Mouse (Mus musculus) cerebellum, postnatal 25 days (tissue): ENCODE results near the gene Cdh18.
"Not testable (repeated sequence)": the region's sequence is repeated elsewhere in the genome, so short reads cannot be mapped to it uniquely, and the experiment has no call there.

ENCODE experiments used
- DNase-seq, 2 experiments: peaks; one replicate each; pipeline ENCODE4 v3.0.0; 2021; ENCODE audit warnings: mixed read lengths in 2 of 2

The Cdh18 gene

GRCm38 (mm10) chr15:22969424-22969823 lies 420.6 kb downstream of the Cdh18 start:
- DNase-seq = no peak

DNA sequence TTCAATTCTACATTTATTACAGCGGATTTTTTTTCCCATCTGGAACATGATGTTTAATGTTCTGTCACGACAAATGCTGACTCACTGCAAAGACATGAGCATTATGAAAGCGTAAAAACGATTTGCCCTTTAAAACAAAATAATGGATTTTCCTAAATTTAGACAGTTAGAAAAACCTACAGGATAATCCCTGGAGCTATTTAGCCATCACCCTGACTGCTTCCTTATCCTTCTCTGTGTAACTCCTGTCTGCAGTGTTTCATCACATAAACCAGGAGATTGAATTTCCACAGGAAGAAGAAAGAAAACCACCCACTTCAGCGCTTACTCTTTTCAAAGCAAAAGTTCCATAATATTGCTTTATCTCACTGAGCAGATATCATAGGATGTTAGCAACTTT lies 431.3 kb downstream of the Cdh18 start:
- DNase-seq = no peak

DNA sequence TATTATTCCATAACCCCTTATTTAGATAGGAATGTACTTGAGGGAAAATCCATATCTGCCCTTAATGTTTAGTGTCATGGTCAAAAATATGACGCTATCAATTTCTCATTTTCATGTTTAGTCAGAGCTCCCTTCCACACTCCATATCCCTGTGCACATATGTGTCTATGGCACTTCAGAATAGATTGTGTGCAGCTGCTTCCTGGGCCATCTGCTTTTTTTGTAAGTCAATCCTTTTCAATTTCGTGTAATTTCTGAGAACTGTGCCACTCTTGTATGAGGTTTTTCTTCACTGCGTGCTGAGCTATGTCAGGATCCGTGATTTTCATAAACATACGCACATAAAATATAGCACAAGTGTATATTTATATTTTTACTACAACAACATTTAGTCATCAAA lies 435.8 kb downstream of the Cdh18 start:
- no peak for DNase-seq

DNA sequence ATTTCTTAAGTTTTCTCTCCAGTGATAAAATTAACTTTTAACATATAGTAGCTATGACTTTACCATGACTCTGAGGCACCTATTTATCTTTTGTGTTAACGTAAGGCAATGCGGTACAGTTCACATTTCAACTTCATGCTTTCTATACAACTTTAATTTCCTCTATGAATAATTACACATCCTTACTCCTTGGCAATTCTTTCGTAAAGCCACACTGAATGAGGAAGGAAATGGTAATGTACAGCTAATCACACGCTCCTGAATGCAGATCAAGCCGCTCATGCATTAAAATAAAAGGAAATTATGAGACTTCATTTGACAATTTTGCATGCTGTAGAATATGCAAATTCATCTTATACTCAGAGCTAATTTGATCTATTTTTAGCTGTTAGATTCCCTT lies 467.9 kb downstream of the Cdh18 start:
- no peak for DNase-seq

- no peak for DNase-seq
These were observed 472.3 kb downstream of the Cdh18 start for GRCm38 (mm10) chr15:23021151-23021550.

DNA sequence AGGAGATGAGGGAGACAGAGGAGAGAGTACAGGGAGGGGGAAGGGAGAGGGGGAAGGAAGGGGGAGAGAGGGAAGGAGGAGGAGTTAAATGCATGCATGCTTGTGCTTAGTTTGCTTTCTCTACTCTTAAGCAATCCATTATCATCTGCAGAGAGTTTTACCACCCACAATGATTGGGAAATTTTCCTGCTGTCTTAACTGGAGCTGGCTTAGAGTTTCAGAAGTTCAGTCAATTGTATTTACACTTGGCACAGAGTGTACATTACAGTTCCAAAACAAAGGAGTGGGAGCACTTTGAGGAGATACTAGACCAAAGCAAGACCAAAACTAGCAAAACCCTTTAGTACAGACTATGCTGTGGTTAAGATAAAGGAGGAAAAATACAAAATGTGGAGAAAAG lies 473.8 kb downstream of the Cdh18 start:
- DNase-seq = no peak

GRCm38 (mm10) chr15:23035551-23036207 lies 486.9 kb downstream of the Cdh18 start:
- DNase-seq = peak in 1 of 2 experiments; percentile 69

DNA sequence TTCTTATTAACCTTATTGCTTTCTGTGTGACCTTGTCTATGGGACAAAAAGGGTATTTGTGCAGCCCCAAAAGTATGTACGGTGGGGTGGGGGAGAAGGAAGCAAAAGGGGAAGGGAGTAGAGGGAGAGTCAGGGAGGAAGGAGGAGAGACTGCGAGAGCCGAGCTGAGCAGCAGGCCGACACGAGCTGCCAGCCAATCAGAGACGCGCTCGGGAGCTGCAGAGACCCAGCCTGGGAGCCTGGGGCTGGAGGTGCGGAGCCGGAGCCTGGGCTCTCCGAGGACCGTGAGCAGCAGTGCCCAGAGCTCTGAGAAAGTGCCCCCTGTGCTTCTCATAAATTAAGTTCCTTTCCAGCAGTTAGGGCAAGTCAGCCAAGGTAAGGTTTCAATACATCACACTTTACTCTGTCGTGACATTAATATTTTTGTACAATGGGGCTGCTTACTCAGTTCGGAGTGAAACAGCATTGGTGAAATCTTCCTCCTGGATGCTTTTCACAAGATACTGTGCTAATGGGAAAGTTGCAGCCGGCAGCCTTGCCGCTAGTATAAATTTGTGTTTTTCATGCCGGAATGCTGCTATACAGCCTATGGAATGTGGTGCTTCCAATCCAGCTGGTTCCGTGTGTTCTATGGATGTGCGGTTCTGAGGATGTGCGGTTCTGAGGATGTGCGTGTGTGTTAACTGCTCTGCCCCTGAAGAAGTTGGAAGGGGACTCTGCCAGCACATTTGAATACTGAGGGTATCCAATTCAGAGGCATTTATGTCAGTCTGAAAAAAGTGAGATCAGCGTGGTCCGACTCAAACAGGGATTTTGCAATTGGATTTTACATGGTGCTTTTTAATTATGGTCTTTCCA lies 487.6 kb downstream of the Cdh18 start:
- peak; percentile 92 to 94 for DNase-seq

DNA sequence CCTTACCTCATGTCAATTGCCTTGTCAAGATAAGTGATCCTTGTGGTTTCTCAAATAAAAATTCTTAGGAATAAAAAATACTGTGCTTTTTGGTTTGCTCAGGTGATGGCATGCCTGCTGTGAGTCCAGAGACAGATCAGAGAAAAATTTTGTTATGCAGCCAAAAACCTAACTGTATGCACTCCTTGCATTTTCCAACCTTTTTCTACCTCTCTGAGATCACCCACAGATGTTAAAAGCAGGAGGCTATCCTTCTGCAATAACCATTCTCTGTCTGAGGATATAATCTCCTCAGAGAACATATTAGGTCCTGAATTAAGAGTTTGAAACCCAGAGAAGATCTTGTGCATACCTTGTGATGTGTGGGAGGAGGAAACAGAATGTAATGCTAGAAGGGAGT lies 488.7 kb downstream of the Cdh18 start:
- peak; percentile 26 to 30 for DNase-seq

DNA sequence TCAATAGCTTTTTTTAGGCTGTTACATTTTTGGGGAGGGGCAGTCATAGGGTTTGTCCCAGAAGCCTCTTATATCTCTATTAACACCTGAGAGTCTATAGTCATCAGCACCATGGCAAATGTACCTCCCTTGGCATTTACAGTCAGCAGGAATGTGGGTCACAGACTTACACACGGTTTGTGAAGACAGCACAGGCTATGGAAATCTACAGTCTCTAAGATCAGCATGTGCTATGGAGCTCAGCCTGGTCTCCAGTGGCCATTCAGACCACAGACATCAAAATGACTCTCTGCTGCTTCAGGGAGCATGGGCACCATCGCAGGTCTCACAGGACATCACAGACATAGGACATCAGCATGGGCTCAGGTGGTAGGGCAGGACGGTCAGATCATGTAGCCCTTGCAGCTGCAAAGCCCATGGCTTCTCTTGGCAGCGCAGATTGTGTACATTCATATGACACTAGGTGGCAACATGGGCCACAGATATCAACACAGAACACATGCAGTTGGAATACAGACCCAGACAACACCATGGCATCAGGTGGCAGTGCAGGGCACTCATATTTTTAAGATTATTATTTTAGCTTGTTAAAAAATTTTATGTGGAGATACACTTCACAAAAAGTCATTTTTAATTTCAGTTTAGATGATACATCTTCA lies 497.4 kb downstream of the Cdh18 start:
- DNase-seq = peak; percentile 50 to 61

GRCm38 (mm10) chr15:23052006-23052405 lies 503.2 kb downstream of the Cdh18 start:
- DNase-seq = peak; percentile 26 to 41

GRCm38 (mm10) chr15:23085326-23085725 lies 536.5 kb downstream of the Cdh18 start:
- DNase-seq = not testable (repeated sequence)

DNA sequence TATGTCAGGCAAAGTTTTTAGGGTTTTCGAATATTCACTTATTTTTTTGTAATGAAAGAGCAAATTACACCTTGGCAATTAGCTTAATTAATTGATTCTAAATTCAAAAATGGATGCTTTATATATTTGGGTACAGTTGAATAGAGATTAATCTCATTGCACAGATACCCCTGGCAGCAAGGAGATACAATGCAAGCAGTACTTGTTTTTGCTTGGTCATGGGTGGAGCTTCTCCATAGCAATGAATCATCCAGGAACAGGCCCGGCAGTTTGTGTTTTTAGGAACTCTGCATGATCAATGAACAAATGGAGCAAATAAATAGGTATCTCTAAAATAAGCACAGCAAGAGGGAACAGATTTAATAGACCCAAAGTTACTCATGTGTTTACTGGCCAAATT lies 538.7 kb downstream of the Cdh18 start:
- DNase-seq = no peak

GRCm38 (mm10) chr15:23096601-23097000 lies 547.8 kb downstream of the Cdh18 start:
- no peak for DNase-seq

DNA sequence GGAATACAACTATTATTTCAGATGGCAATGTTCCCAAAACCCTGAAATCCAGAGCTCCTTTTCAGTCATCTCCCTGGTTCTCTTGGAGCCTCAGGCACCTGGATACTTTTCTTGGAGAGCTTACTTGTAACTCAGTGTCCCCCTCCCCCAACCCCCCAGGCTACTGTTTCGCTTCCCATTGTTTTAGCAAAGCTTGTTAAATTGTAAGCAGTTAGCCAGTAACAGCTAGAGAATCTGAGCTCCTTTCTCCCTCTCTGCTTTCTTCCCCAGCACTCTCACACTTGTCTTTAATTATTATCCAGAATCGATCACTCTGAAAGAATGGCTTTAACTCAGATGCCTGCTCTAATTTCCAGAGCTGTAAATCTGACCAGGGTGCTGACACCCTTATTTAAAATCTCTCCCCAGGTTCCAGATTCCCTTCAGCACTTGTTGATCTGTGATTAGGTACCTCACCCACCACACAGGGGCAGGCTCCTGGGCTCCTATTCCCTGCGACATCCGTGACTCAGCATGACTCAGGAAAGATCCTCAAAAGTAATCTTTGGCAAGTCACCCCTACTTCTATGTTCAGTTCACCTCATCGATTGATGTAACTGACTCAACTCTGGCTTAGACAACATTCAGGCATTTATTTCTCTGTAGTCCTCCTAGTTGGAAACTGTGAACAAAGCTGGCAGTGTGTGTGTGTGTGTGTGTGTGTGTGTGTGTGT lies 556.0 kb downstream of the Cdh18 start:
- no peak for DNase-seq

DNA sequence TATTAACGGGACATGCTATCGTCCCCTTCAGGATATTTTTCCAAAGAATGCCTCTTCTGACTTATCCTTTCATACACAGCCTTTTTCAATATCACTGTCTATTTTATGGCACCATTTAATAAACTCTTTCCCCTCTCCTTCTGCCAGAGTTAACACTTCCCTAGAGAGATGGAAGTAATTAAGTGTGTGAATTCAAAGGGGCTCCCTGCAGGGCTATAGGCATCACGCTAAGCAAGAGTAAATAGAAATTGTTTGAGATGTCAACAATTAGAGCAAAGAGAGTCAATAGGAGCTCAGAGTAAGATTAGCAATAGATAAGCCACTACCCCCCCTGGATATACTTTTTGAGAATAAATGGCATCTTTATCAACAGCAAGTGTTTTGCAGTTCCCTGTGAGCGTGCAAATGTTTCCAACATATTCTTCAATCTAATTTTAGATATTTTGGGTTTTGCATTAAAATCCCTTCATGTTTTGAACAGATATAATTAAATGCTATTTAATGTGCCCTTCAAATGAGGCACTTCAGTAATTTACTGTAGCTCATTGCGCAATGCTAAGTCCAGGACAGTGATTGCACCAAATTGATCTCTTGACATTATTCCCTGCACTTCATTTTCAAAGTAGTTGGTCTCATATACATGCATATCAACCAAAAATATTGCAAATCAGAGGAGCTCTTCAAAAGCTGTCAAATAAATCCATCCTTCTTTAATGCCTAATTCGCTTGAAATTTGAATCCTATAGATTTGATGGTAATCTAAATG lies 586.3 kb downstream of the Cdh18 start:
- no peak for DNase-seq

GRCm38 (mm10) chr15:23136971-23137370 lies 588.1 kb downstream of the Cdh18 start:
- no peak for DNase-seq

GRCm38 (mm10) chr15:23142907-23143306 lies 594.1 kb downstream of the Cdh18 start:
- peak; percentile 32 to 75 for DNase-seq

DNA sequence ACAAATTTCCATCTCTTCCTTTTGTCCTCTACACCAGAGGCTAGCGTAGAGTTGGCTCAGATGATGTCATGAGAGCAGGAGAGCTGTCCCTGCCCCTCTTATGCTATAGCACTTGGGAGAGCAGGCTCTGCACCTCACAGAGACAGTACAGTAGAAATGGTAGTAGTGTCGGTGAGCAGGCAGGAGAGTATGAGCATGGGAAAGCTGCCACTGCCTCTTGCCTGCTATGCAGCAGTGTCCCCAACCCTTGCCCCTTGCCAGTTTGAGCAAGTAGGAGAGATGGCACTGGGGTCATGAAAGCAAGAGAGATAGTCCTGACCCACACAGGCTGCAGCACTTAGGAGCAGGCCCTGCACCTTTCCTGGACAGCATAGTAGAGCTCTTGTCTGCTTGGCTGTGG lies 607.1 kb downstream of the Cdh18 start:
- DNase-seq = peak; percentile 17 to 31

DNA sequence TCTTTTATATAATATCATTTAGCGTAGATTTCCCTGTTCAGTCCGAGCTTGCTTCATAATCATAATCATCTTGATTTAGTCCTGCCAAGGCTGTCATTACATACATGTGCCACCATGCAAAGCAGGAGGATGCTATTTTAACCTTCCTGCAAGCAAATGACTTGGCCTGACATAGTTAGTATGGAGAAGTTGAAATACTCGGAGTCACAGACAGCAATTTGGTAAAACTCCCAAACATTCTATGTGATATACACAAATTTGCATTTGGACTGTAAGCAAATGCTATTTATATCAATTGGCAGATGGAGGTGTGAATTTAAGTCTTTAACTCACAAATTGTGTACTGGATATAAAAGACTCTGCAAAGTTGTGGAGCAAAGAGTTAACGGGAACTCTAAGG lies 616.0 kb downstream of the Cdh18 start:
- DNase-seq = no peak

DNA sequence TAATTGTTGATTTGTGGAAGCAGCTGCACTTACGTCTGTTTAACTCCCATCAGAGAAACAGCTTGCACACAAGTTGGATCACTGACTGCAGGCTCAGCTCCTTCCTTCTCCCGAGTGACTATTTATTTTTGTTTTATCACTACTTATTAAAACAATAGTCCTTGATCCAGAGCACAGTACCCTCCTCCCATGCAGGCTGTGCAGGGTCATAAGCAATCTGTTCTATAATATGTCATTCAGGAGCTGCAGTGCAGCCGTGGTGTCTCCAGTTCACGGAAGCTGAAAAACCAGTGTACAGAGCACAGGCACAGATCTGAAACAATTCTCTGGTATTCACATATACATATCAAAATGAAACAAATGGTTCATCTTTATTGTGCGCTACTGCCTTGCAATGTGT lies 625.8 kb downstream of the Cdh18 start:
- no peak for DNase-seq

DNA sequence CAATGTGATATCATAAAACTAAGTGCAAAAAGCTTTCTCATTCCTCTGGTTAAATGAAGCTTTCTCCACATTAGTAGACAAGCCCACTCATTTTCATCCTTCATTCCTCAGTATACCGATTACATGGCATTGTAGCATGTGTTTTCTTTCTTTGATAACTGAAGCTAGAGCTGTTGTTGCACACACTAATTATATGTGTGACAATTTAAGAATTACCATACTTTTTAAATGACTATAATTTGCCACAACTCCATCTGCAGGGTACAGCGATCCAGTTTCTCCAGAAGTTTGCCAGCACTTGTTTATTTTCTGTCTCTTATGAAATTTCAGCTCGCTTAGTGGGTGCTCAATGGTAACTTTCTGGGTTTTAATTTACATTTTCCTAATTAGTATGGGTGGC lies 663.2 kb downstream of the Cdh18 start:
- DNase-seq = no peak
